Mouse (Mus musculus): ENCODE results near the gene Slc24a1. TPM values are rescaled to one million over a fixed set of nuclear protein-coding genes. Genes with fewer than 3 reads are reported as not detected.

Gene Slc24a1
- not detected for polyA plus RNA-seq (2014; fragmentation: Illumina TruSeq; extraction: RNeasy Lipid Tissue Mini Kit (QIAGEN cat#74804); ENCODE audit: low read depth, low replicate concordance)

GRCm38 (mm10) chr9:64951161-64951657 is at the start of gene Slc24a1:
Gene Slc24a1 (minus strand): TSS chr9:64951607.

GRCm38 (mm10) chr9:64960117-64960977 is 8.9 kb upstream of the Slc24a1 start, which contains the start of gene Ints14:
Gene Ints14 (plus strand): TSS chr9:64960905.

Other genes starting within 250 kb of the Slc24a1 start
- 606 TPM for gene Rab11a, start 213.8 kb downstream of the Slc24a1 start, polyA plus RNA-seq (2014; fragmentation: Illumina TruSeq; extraction: RNeasy Lipid Tissue Mini Kit (QIAGEN cat#74804); ENCODE audit: low read depth, low replicate concordance)
- 32.3 TPM for gene Dennd4a, start 140.3 kb downstream of the Slc24a1 start, polyA plus RNA-seq (2014; fragmentation: Illumina TruSeq; extraction: RNeasy Lipid Tissue Mini Kit (QIAGEN cat#74804); ENCODE audit: low read depth, low replicate concordance)
- 23.4 TPM for gene Ints14, start 9.3 kb upstream of the Slc24a1 start, polyA plus RNA-seq (2014; fragmentation: Illumina TruSeq; extraction: RNeasy Lipid Tissue Mini Kit (QIAGEN cat#74804); ENCODE audit: low read depth, low replicate concordance)
- 840 TPM for gene Hacd3, start 70.1 kb upstream of the Slc24a1 start, polyA plus RNA-seq (2014; fragmentation: Illumina TruSeq; extraction: RNeasy Lipid Tissue Mini Kit (QIAGEN cat#74804); ENCODE audit: low read depth, low replicate concordance)
- gene Dpp8, start 80.8 kb upstream of the Slc24a1 start, polyA plus RNA-seq (2014; fragmentation: Illumina TruSeq; extraction: RNeasy Lipid Tissue Mini Kit (QIAGEN cat#74804); ENCODE audit: low read depth, low replicate concordance): 216 TPM
- gene Igdcc4, start 149.9 kb upstream of the Slc24a1 start, polyA plus RNA-seq (2014; fragmentation: Illumina TruSeq; extraction: RNeasy Lipid Tissue Mini Kit (QIAGEN cat#74804); ENCODE audit: low read depth, low replicate concordance): 19.7 TPM
- gene Igdcc3, start 189.6 kb upstream of the Slc24a1 start, polyA plus RNA-seq (2014; fragmentation: Illumina TruSeq; extraction: RNeasy Lipid Tissue Mini Kit (QIAGEN cat#74804); ENCODE audit: low read depth, low replicate concordance): not detected
- gene Parp16, start 243.7 kb upstream of the Slc24a1 start, polyA plus RNA-seq (2014; fragmentation: Illumina TruSeq; extraction: RNeasy Lipid Tissue Mini Kit (QIAGEN cat#74804); ENCODE audit: low read depth, low replicate concordance): 11.4 TPM

All from adrenal gland, adult 10 weeks (tissue).